Mouse (Mus musculus): ENCODE measurements around the gene Rab1a.
"Not testable (repeated sequence)": the region's sequence is repeated elsewhere in the genome, so short reads cannot be mapped to it uniquely, and the experiment has no call there.

Gene Rab1a

DNA sequence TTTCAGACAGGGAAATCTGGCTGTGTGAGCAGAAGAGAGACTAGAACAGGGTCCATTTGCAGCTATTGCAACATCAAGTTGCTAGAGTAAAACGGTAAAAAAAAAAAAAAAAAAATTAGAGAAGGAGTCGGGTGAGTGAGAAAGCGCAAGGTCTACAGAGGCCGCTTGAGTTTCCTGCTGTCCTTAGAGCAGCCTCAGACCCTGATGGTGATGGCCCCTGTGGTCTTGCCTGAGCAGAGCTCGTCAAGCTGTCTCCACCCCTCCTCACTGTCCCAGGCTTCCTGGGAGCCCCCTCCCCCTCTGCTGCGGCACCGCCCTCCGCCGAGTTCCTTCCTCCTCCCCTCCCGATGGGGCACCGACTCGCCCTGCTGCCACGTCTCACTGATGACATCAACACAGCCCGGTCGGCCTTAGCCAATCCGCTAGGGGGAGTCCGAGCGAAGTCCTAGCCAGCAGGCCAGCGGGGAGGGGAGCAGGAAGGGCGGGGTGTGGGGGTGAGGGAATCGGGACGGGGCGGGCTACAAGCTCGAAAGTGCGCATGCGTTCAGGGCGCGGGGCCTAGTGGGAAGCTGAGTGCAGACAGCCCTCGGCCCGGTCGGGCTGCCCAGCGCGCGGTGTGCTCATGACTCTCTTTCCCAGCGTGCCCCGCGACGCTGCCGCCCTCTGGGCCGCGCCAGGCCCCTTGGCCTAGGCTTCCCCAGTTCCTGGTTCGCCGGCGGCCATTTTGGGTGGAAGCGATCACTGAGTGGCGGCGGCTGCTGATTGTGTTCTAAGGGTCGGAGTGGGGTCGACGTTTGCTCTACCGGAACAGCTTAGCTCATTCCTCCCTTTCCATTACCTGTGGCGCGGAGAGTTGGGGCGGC, at the start of gene Rab1a:
TSS of gene Rab1a (plus strand) at position 720 of the 863 bp plus-strand sequence.
- peak; percentile 100 for DNase-seq

DNA sequence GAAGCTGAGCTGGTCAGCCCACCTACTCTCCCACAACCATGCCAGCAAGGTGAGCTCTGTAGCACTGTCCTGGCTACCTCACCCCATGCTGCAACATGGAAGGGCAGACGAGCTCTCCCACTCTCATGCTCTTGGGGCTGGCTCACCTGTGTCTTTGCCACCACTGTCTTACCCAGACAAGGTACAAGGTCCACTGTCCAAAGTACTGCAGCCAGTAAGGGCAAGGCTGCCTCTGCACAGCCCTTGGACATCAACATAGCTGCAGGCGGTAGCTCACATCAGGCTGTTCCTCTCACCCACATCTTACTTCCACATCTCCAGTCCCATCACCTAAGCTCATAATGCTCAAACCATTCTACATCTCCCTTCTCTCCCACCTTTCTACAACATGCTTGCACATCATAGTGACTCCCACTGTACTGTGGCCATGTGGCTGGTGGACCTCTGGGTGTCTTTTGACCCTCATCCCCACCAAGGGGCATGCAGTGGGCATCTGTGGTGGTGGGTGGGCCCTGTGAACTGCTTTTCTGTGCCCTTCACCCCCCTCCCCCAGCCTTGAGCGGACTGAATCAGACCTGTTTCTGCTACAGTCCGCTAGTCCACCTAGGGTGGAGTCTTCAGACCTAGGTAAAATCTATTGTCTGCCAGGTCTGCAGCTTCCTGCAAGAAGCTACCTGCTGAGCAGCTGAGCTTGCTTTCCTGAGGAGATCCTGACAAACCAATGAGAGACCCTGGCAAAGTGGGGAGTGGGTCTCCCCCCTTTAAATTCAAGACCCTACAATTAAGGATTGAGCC, 48.9 kb upstream of the Rab1a start:
- DNase-seq, result peak in 1 of 2 experiments; percentile 40

DNA sequence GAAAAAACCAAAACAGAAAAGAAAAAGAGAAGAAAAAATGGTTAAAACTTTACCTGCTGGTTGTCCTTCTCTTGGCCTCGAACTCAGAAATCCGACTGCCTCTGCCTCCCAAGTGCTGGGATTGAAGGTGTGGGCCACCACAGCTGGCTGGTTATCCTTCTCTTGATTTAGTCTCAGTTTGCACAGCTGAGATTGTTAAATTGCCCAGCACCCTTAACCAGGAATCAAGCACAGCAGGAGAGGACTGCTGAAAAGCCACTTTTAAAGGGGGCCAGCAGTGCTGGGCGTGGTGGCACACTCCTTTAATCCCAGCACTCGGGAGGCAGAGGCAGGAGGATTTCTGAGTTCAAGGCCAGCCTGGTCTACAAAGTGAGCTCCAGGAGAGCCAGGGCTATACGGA, 47.7 kb upstream of the Rab1a start:
- not testable (repeated sequence) for DNase-seq

DNA sequence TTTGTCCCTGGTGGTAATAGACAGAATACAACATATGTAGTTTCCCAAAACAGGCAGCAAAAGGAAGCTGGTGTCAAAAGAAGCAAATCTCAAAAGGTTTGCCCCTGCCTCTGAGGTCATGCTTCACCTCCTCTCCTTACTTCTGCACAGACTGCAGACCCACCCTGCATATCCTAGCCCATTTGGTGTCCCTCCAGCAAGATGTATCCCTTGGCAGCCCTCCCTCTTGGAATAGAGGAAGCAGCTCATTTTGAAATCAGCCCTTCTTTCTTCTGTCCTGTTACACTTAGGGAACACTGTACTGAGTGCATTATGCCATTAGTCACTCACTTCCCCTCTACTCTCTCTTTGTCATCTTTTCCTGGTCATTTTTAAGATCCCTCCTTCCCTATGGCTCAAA, 42.4 kb upstream of the Rab1a start:
- no peak for DNase-seq

DNA sequence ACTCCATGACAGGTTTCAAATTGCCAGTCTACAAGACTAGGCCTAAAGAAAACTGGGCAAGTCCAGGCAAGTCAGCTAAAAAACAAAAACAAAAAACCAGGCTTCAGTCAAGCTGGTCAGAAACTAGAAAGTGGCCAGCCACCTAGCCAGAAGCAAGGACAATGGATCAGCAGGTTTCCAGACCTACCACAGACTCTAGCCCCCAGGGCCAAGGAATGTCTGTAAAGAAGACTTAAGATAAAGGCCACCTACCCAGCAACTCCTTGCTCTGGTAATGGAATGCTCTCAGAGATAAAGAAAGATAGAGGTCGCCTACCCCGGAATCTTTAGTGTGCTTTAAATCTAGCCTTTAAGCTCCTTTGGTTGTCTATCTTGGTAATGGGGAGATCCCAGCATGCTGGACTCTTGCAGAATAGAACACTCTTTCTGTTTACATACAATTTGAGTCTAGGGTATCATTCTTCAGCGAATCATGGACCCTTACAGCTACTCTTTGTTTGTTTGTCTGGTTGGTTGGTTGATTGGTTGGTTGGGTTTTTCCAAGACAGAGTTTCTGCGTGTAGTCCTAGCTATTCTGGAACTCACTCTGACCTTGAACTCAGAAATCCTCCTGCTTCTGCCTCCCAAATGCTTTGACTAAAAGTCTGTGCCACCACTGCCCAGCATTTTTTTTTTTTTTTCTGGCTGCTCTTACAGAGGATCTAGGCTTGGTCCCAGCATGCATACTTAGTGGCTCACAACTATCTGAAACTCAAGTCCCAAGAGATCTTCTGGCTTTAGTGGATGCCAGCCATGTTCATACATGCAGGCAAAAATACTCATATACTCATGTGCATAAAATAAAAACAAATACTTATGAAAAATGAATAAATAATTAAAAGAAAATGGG, 36.0 kb upstream of the Rab1a start:
- DNase-seq, result no peak

DNA sequence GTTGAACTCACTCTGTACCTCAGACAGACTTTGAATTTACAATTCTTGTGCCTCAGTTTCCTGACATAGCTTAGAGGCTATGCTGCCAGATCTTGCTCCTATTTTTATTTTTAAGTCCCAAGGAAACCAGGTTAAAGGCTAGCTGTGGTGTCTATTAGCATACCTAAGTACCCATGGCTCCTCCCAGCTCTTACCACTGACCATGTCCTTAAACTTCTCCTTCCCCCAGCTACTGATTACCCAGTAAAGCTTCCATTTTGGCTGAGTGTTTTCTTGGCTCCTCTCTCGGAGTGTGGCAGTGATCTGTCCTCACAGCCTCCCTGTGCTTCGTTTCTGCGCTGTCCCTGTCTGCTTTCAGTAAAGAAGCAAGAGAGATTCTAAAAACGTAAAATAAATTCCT, 35.2 kb upstream of the Rab1a start:
- DNase-seq, result no peak

DNA sequence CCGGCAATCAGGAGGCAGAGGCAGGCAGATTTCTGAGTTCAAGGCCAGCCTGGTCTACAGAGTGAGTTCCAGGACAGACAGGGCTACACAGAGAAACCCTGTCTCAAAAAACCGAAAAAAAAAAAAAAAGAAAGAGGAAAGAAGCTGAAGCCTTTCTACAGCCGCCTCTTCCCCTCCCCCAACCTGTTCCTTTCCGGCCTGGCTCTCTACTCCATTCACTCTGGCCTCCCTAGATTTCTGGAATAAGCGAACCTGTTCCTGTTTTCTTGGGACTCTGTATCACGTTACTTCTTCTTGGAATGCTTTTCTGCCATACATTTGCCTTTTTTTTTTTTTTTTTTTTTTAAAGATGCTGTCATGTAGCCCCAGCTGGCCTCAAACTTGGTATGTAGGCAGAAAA, 34.8 kb upstream of the Rab1a start:
- DNase-seq, result not testable (repeated sequence)

DNA sequence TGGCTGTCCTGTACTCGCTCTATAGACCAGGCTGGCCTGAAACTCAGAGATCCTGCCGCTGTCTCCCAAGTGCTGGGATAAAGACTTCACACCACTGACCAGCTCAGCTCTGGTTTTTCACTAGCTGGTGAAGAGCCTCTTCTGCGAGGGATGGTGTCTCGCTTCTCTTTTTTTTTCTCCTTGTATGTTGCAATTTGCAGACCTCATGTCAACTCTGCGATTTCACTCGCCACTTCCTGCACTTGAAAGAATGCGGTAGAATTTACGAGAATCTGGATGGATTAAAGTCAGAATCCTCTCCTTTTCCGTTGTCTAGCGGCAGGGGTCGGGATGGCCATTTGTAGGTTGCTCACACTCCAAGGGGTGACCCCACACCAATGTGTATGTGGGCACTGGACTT, 32.3 kb upstream of the Rab1a start:
- DNase-seq, result no peak

DNA sequence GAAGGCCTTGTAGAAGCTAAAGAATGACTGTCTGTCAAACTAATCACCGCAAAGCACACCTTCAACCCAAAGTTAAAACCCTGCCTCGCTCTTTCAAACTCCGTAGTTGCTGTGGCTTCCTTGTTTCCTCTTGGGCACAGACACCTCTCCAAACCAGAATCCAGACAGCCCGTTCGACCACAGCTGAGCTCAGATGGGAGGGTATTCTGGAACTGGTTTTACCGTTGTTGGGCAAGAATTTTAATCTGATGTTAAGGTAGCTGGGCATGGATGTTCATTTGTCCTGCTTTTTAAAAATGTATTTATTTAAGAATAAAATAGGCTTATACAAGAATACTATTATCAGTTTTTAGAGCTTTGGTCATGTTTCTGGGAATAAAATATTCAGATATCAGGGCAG, 14.0 kb upstream of the Rab1a start:
- DNase-seq, result no peak

DNA sequence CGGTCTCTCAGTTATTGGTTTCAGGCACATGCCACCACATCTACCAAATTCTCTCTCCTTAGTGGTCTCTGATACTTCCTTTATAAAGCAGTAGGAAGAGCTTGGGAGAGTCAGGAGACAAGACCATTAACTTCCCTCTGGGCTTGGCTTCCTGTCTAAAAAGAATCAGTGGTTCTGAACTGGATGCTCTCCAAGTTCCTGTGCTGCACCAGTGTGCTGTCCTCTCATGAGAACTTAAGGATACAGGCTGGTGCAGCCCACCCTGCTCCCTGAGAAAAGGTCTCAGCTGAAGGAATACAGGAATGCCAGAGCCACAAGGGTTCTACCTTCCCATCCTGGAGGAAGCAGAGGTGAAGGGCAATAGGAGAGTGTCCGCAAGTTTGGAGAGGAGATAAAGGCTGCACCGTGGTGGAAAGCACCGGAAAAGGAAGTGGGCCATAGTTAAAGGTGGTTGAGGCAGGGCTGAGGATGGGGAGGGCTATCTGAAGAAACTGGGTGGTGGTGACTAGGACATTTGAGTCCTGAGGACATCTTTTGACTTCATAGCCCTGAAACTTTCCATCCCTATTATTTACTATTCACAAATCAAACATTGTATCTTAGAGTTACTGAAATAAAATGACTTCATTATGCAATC, 8.0 kb upstream of the Rab1a start:
- peak in 1 of 2 experiments; percentile 42 for DNase-seq

DNA sequence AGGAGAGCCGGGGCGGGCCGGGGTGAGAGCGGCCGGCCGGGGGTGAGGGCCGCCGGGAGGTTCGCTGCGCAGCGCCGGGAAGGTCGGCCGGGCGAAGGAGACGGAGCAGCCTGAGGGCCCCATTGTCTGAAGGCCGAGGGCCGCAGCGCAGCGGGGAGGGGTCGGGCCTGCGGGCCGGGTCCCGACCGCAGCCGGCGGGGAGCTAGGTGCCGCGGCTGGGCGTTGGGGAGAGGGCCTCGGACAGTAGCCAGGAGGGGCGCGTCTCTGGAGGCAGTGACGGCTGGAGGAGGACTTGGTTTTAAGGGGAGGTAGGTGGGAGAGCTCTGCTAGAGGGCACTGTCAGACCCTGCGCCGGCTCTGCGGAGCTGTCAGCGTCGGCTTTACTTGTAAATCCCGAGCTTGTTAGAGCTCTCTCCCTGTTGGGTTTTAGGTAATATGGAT, 449 bp downstream of the Rab1a start:
- peak; percentile 38 to 59 for DNase-seq

DNA sequence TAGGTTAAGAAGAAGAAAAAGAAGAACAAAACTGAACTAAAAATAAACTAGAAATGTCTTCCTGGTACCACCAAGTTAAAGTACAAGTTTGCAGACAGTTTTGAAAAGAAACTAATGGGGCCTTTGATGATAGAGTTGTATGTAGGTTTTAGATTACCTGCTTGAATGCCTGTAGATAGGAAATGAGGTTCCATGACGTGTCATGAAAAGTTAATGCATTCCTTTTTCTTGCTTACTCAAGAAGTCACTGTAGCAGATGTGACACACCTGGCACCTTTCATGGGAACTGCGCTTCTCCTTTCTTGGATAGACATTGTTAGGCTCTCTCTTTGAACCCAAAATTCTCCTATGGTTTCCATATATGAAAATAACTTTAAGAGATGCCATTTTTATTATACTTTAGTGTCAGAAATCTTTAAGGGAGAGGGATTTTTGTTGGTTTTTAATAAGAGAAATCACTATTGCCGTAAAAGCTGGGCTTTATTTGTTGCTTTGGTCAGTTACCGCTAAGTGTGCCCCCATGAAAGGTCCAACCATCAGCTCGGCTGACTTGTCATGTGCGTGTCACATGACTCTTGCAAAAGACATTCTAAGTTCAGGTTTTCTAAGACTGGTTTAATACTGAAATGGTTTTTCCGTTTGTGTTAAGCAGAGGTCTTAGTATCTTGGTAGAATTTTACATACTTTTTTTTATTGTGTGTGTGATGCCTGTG, 1.2 kb downstream of the Rab1a start:
- DNase-seq, result peak; percentile 68 to 74

DNA sequence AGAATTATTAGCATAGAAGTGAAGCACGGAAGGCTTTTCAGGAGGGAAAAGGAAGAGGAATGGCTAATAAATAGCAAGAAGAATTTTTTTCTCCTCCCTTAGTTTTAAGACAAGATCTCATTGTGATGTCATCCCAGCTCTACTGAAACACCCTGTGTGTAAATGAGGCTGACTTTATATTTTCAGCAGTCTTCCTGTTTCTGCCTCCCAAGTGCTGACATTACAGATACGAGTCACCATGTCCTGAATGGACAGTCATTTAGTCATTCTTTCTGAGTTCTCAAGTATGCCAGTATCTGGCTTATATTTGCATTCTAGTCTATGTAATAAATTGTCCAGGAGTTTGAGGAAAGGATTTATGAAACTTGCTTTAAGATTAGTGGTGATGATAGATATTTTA, 3.1 kb downstream of the Rab1a start:
- DNase-seq, result no peak

DNA sequence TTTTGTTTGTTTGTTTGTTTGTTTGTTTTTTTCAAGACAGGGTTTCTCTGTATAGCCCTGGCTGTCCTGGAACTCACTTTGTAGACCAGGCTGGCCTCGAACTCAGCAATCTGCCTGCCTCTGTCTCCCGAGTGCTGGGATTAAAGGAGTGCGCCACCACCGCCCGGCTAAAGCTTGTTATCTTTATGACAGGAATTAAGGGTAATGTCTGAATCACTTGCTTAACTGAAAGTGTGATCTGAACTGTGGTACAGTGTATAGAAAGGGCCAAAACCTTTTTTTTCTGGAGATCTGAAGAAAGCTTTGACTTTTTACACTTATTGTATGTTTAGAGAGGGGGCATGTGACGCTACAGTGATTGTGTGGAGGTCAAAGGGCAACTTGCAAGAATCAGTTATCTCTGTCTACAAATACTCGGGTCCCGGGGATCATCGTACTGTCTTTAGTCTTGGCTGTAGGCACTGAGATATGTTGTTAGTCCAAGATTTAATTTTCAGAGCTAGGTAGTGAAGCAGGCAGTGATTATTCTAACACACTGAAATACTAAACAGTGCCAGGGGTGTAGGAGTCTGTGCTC, 3.7 kb downstream of the Rab1a start:
- no peak for DNase-seq

DNA sequence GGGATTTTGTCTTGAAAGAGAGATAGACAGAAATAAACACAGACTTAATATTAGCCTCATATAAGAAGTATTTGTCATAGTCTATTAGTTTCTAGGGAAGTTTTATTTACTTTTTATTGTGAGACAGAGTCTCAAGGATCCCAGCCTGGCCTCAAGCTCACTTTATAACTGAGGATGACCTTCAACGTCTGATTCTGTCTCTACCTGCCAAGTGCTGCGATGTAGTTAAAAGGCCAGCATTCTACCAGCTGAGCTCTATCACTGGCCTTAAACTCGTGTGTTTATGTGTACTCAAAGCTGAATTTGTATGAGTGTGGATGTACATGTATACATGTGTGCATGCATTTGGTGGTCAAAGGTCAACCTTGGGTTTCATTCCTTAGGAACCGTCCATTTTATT, 4.3 kb downstream of the Rab1a start:
- DNase-seq, result no peak

DNA sequence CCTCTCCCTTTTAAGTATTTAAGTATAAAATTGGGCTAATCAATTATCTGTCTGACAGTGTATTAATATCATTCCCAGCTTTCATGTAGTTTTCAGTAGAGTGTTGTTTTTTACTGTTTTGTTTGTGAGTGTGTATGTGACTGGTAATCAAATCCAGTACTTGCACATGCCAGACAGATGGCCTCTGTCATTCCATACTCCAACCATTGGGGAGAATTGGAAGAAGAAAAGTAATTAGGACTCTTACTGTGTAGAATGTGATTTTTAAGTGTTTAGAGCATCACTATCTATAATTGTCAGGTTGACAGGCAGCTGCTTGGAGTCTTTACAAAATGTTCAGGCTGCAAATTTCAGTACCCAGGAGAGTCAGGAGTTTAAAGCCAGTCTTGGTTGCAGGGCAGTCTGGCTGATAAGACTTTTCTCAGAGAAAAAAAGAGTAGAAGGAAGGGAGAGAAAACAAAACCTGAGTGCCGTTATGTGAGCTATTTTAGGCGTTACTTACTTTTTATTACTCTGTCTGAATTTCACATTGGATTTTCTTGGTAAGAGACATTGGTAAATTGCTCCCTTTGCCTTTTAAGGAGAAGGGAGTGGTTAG, 5.5 kb downstream of the Rab1a start:
- DNase-seq, result no peak

DNA sequence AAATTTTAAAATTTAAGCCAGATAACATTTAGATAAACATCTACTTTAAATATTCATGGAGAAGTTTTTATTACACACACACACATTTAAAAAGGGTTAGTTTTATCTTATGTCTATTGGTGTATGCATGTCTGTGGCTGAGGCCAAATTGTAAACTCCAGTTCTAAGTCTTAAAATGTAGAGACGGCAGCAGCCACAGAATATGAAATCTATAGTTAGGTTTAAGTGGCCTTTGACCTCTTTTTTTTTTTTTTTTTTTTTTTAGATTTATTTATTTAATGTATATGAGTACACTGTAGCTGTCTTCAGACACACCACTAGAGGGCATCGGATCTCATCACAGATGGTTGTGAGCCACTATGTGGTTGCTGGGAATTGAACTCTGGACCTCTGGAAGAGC, 6.4 kb downstream of the Rab1a start:
- no peak for DNase-seq

DNA sequence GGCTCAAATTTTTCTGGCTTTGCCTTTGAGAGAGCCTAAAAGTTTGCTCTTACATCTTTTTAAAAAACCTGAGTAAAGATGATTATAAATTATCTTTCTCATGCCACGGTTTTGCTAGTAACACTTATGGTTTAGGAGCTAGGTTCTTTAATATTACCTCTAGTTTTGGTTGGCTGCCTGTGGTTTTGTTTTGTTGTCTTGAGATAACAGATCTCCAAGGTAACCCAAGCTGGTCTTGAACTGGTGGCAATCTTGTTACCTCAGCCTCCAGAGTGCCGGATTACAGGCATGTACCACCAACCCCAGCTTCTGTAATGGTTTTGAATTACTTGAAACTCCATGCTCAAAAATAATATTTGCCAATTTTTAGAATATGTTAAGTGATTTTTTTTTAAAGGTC, 10.6 kb downstream of the Rab1a start:
- no peak for DNase-seq

DNA sequence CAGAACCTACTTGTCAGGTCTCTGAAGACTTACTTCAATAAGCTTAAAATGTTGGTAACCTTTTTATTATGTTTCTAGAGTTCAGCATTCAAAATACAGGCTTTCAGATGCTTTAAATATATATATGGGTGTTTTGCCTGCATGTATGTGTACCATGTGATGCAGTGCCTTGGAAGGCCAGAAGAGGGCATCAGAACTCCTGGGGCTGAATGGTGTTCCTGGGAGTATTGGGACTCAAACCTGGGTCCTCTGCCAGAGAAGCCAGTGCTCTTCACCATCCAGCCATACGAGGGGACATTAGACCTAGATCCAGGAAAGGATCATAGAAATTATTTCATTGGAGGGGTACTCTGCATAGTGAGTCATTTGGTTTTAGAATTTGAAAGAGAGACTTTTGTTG, 13.5 kb downstream of the Rab1a start:
- DNase-seq, result peak in 1 of 2 experiments; percentile 76

DNA sequence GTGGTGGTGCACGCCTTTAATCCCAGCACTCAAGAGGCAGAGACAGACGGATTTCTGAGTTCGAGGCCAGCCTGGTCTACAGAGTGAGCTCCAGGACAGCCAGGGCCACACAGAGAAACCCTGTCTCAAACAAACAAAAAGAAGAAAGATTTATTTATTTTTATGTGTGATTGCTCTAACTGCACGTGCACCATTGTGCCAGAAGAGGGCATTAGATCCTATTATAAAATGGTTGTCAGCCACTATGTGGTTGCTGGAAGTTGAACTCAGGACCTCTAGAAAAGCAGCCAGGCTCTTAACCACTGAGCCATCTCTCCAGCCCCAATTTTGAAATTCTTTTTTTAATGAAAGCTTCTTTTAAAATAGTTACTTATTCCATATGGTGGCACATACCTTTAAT, 15.2 kb downstream of the Rab1a start:
- peak in 1 of 2 experiments; percentile 35 for DNase-seq

DNA sequence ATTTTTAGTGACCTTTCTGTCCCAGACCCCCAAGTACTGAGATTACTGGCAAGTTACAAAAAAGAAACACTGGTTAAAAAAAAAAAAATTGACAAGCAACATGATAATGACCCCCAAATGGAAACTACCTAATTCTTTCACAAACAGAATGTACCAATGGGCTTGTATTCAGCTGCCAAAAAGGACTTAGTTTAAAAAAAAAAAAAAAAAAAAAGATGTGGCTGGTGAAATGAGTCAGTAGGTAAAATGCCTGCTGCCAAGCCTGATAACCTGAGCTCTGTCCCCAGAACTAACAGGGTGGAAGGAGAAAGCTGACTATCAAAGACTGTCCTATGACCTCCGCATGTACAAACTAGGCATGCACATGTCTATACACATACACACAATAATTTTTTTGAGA, 16.0 kb downstream of the Rab1a start:
- DNase-seq, result no peak
